Mouse (Mus musculus): Measurements from ENCODE around the gene Tspan18.

DNA sequence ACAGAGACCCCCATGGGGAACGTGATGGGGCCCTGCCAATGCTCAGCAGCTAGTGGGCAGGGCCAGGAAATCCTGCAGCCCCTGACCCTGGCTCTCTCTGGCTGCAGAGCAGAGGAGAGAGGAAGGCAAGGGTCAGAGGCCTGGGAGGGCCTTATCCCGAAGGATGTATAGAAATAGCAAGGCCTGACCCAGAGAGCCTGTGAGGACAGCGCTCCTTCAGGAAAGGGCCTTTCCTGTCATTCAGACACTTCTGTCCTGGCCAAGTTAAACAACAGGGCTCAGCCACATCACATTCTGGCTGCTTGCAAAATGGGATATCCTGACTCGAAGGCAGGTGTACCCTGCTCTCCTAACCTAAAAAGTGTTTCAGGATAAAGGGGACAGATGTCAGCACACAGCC lies 66.5 kb downstream of the Tspan18 start:
- TF ChIP-seq POLR2A (IDR thresholded peaks at IDR 0.05; ENCODE audit: low read depth, low read length) (no peak), CTCF (IDR thresholded peaks at IDR 0.05; ENCODE audit: extremely low read depth, insufficient read length, insufficient replicate concordance, low read depth, low read length) (no peak)
